Mouse (Mus musculus) liver, adult 2 months (tissue): ENCODE data around the gene Ran. TPM values are rescaled to one million over a fixed set of nuclear protein-coding genes. Genes with fewer than 3 reads are reported as not detected.
A peak's percentile ranks its signal among the peaks of the same experiment; 100 is the strongest.

Source experiments
- DNase-seq: peaks from one replicate; pipeline ENCODE4 v3.0.0-alpha.2; 2011; ENCODE audit warnings: low read depth, low spot score; ENCODE audit errors: extremely low read depth
- H3K27ac ChIP-seq: fragments of 200-500 bp; replicated peaks from 2 replicates; pipeline ENCODE4 v1.5.1; 2012; ENCODE audit warnings: low read depth, mild to moderate bottlenecking, control low read depth, inconsistent platforms, low read length; ENCODE audit not compliant: insufficient read depth
- H3K27me3 ChIP-seq: fragments of 200-500 bp; 2 replicates; pipeline ENCODE4 v1.6.1; 2012; ENCODE audit warnings: mild to moderate bottlenecking, moderate library complexity, low read length, inconsistent platforms; ENCODE audit not compliant: control insufficient read depth, insufficient read depth
- H3K36me3 ChIP-seq: fragments of 200-500 bp; 2 replicates; pipeline ENCODE4 v1.6.1; 2012; ENCODE audit warnings: low read length, inconsistent platforms; ENCODE audit not compliant: control insufficient read depth, insufficient read depth
- H3K4me1 ChIP-seq: fragments of 200-500 bp; 2 replicates; pipeline ENCODE4 v1.6.1; 2011; ENCODE audit warnings: low read length; ENCODE audit not compliant: control insufficient read depth, insufficient read depth
- H3K4me3 ChIP-seq: fragments of 200-500 bp; 2 replicates; pipeline ENCODE4 v1.5.1; 2011; ENCODE audit warnings: low read depth, mild to moderate bottlenecking, control low read depth, low read length, moderate library complexity; ENCODE audit not compliant: insufficient read depth
- H3K79me2 ChIP-seq: fragments of 200-500 bp; 2 replicates; pipeline ENCODE4 v1.6.1; 2012; ENCODE audit warnings: inconsistent platforms, mild to moderate bottlenecking, low read length, moderate library complexity; ENCODE audit not compliant: control insufficient read depth, insufficient read depth
- H3K9ac ChIP-seq: fragments of 200-500 bp; 2 replicates; pipeline ENCODE4 v1.6.1; 2012; ENCODE audit warnings: low read depth, mild to moderate bottlenecking, control low read depth, inconsistent platforms, low read length
- CTCF ChIP-seq: fragments of 200-500 bp; IDR thresholded peaks from 2 replicates; pipeline ENCODE4 v1.5.1; 2011; ENCODE audit warnings: low read depth, low read length, control low read depth
- POLR2A ChIP-seq: fragments of 200-500 bp; IDR thresholded peaks from 2 replicates; pipeline ENCODE4 v1.6.1; 2011; ENCODE audit warnings: low read length, control low read depth; ENCODE audit not compliant: insufficient read depth; ENCODE audit errors: extremely low read depth
- WGBS: fragments of 180-500 bp; shearing (Covaris S2); methylation state at CpG from one replicate; pipeline ENCODE4 v1.1.7; 2018; 5-methylcytosine and 5-hydroxymethylcytosine counted together
- polyA plus RNA-seq: library from polyadenylated mRNA; depleted of rRNA; stranded (reverse); fragments of >200 nt; gene quantifications from 2 replicates; pipeline ENCODE4 v1.2.3, GENCODE M21; 2012
- total RNA-seq: library from RNA; depleted of rRNA; stranded (reverse); fragments of >200 nt; gene quantifications from 2 replicates; pipeline ENCODE4 v1.2.3, GENCODE M21; 2014

Ran gene
- total and polyA plus RNA-seq, 2 experiments: 50.5 to 90.9 TPM

DNA sequence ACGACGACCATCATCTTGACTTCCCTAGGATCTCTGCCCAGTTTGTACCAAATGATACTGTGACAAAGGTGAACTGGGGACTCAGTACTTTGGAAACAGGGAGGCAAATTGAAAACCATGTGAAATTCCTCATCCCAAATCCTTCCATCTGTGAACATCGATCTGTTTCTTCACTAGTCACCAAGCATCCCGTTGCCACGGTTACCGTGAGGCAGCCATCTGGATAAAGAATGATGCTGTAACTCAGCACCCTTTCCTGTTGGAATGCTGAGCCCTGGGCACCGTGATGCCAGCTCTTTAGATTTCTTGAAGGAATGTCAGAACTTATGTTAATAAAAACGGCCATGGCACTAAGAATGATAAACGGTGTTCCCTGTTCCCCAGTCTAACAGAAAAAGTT is 29.5 kb downstream of the Ran start:
- DNase-seq: no peak
- Histone ChIP-seq H3K4me3 (no peak overlapping the region), H3K36me3 (no peaks in the 10 kb centered on the region), H3K27ac (no peak overlapping the region), H3K79me2 (no peaks in the 10 kb centered on the region), H3K27me3 (no peaks in the 10 kb centered on the region), H3K9ac (no peak overlapping the region), H3K4me1 (no peaks in the 10 kb centered on the region)
- no peak for TF ChIP-seq CTCF
- no peak for TF ChIP-seq POLR2A
- 86% methylated on average over 9 of the region's 9 CpGs for WGBS

DNA sequence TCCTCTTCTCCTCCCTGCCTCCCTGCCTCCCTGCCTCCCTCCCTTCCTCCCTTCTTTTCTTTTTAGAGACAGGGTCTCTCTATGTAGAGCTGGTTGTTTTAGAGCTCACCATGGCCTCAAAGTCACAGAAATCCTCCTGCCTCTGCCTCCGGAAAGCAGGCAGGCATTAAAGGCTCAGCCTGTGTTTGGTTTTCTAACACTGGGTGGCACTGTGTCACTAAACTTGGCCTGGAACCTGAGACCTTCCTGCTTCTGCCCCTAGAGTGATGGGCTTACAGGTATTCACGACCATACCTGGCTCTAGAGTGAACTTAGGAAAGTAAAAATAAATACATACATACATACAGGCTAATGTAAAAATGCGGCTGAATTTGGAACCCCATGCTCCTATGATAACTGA is 32.0 kb downstream of the Ran start:
- H3K79me2 ChIP-seq: no peaks in the 10 kb centered on the region
- TF ChIP-seq POLR2A (no peak), CTCF (no peak)
- no peak for DNase-seq

DNA sequence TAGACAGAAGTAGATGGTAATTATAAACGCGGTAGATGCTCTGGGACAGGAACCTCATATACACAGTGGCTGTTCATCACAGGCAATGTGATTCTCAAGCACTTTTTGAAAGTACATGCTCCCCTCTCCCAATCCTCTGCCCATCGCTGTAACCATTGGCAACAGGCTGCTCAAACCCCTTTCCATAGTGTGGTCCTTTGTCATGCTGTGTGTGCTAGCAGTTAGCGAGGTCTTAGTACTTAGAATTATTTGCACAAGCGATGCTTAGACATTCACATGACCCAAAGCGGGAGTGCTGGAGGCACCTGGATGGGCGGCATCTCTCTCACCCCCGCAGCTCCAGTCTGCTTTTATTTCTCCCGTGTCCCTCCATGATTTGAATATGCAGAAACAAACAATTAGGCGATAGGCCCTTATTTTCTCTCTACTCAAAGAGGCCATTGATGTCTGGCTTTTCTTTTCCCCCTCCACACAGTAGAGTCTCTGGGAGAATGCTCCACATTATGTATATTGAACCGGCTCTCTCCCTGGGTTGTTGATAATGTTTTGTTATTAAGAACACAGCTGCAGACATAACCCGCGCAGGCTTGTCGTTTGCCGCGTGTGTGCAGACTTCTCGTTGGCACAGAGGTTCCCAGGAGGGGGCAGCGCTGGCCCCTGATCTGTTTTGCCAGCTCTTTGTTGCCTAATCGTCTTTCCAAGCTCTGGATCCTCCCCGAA is 32.9 kb downstream of the Ran start:
- Histone ChIP-seq H3K4me1 (no peaks in the 10 kb centered on the region), H3K36me3 (no peaks in the 10 kb centered on the region), H3K4me3 (no peak overlapping the region), H3K9ac (no peak overlapping the region), H3K27ac (no peak overlapping the region), H3K79me2 (no peaks in the 10 kb centered on the region), H3K27me3 (no peaks in the 10 kb centered on the region)
- no peak for TF ChIP-seq CTCF
- TF ChIP-seq POLR2A: no peak
- DNase-seq: no peak
- 32% methylated on average over 20 of the region's 20 CpGs for WGBS

More for the DNA sequence above, 32.0 kb downstream of the Ran start:
- no peaks in the 10 kb centered on the region for H3K36me3 ChIP-seq
- no peak overlapping the region for H3K4me3 ChIP-seq
- WGBS: 72% methylated on average over 3 of the region's 3 CpGs
- H3K4me1 ChIP-seq: no peaks in the 10 kb centered on the region
- H3K27me3 ChIP-seq: no peaks in the 10 kb centered on the region
- no peak overlapping the region for H3K27ac ChIP-seq
- H3K9ac ChIP-seq: no peak overlapping the region

DNA sequence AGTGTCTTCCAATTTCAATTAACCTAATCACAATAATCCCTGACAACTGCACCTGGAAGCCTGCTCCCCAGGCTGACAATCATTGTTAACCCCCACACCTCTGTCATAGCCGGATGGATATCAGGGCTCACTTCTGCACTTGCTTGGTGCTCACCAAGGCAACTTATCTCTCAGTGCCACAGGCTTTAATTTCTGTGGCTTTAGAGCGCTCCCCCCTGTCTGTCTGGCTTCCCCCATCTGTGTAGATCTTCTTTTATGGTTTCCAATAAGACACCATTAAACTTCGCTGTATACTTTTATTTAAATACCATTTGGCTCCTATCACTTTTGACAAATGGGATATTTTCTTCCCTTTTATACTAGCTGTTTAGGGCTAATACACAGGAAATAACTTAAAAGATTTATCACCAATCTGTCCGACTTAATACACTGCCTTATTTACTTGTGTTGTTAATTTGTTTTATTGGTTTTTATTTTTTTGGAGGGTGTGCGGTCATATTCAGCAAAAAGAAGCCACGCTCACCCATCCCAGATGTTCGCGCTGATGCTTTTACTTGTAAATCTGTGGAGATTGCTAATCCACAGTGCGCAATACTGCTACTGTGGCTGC is 34.9 kb downstream of the Ran start:
- TF ChIP-seq POLR2A: no peak
- no peak for TF ChIP-seq CTCF
- no peaks in the 10 kb centered on the region for H3K4me1 ChIP-seq
- WGBS: 83% methylated on average over 9 of the region's 9 CpGs
- H3K27ac ChIP-seq: no peak overlapping the region
- no peak overlapping the region for H3K9ac ChIP-seq
- H3K79me2 ChIP-seq: no peaks in the 10 kb centered on the region
- H3K36me3 ChIP-seq: no peaks in the 10 kb centered on the region
- no peaks in the 10 kb centered on the region for H3K27me3 ChIP-seq
- no peak overlapping the region for H3K4me3 ChIP-seq
- DNase-seq: no peak

DNA sequence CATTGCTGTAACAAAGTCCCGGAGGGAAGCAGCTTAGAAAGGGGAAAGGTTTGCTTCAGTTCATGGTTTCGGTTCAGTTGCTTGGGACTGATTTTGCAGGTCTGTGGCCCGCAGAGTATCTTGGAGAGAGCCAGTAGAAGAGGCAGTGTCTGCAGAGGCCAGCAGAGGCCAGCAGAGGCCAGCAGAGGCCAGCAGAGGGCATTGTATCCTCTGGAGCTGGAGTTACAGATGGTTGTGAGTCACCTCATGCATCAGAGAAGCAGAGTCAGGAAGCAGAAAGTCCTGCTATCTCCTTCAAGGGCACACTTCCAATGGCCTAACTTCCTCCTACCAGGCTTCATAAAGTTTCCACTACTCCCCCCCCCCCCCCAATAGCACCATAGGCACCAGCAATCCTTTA is 39.2 kb downstream of the Ran start:
- no peaks in the 10 kb centered on the region for H3K36me3 ChIP-seq
- no peak for DNase-seq
- no peak overlapping the region for H3K27ac ChIP-seq
- H3K4me3 ChIP-seq: no peak overlapping the region
- WGBS: 79% methylated on average over 3 of the region's 3 CpGs
- H3K79me2 ChIP-seq: no peaks in the 10 kb centered on the region
- no peaks in the 10 kb centered on the region for H3K4me1 ChIP-seq
- TF ChIP-seq CTCF (0 out of 2 replicates have a peak, but pooled peaks have one; percentile 13), POLR2A (no peak)
- no peak overlapping the region for H3K9ac ChIP-seq
- H3K27me3 ChIP-seq: no peaks in the 10 kb centered on the region

DNA sequence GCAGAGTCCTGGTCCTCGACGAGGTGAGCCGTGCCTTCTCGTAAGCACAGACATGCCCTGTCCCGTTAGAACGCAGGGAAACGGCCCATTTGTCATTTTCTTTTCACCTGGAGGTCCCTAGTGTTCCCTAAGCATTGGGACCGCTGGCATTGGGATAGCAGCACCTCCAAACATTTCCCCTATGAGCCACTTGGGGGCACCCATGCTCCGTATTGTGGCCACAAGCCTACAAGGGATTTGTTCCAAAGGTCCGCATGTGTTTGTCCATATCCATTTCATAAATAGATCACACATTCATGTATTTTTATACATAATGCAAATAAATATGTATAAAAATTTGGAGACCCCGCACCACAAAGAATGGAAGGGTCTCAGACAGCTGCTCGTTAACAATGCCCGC is 41.7 kb downstream of the Ran start:
- Histone ChIP-seq H3K9ac (no peak overlapping the region), H3K36me3 (no peaks in the 10 kb centered on the region), H3K79me2 (no peaks in the 10 kb centered on the region), H3K27ac (no peak overlapping the region), H3K4me3 (no peak overlapping the region), H3K27me3 (no peaks in the 10 kb centered on the region), H3K4me1 (no peaks in the 10 kb centered on the region)
- WGBS: 23% methylated on average over 13 of the region's 13 CpGs
- TF ChIP-seq POLR2A (no peak), CTCF (peak; percentile 73)
- DNase-seq: peak; percentile 31
